Mouse (Mus musculus) heart, embryonic 11.5 days (tissue): Measurements from ENCODE around the gene Ramp2. TPM values are rescaled to one million over a fixed set of nuclear protein-coding genes. Genes with fewer than 3 reads are reported as not detected.

Source experiments
- ATAC-seq: fragments of 200-750 bp; cut with Nextera tagmentation; replicated peaks from 2 replicates; pipeline ENCODE4 v1.8.0; 2017; ENCODE audit warnings: moderate library complexity; ENCODE audit not compliant: insufficient number of reproducible peaks, low FRiP score, low TSS enrichment
- H3K27ac ChIP-seq: fragments of 300-500 bp; sonication (generic); 2 replicates; pipeline ENCODE4 v1.5.1; 2014; ENCODE audit warnings: mild to moderate bottlenecking, low read depth, low read length
- H3K27me3 ChIP-seq: fragments of 300-500 bp; sonication (generic); 2 replicates; pipeline ENCODE4 v1.6.1; 2014; ENCODE audit warnings: mild to moderate bottlenecking, low read length, mixed read lengths; ENCODE audit not compliant: control insufficient read depth, insufficient read depth
- H3K36me3 ChIP-seq: fragments of 300-500 bp; sonication (generic); 2 replicates; pipeline ENCODE4 v1.6.1; 2014; ENCODE audit warnings: mild to moderate bottlenecking, low read length, moderate library complexity, mixed read lengths; ENCODE audit not compliant: control insufficient read depth, insufficient read depth
- H3K4me1 ChIP-seq: fragments of 300-500 bp; sonication (generic); 2 replicates; pipeline ENCODE4 v1.6.1; 2014; ENCODE audit warnings: low read length; ENCODE audit not compliant: control insufficient read depth, insufficient read depth
- H3K4me2 ChIP-seq: fragments of 300-500 bp; sonication (generic); 2 replicates; pipeline ENCODE4 v1.6.1; 2014; ENCODE audit warnings: mild to moderate bottlenecking, moderate library complexity
- H3K4me3 ChIP-seq: fragments of 300-500 bp; sonication (generic); 2 replicates; pipeline ENCODE4 v1.5.1; 2014; ENCODE audit warnings: low read depth, low read length
- H3K9ac ChIP-seq: fragments of 300-500 bp; sonication (generic); 2 replicates; pipeline ENCODE4 v1.6.1; 2014; ENCODE audit warnings: mild to moderate bottlenecking, low read depth, low read length, moderate library complexity
- H3K9me3 ChIP-seq: fragments of 300-500 bp; sonication (generic); replicated peaks from 2 replicates; pipeline ENCODE4 v1.6.1; 2016; ENCODE audit warnings: low read length; ENCODE audit not compliant: control insufficient read depth
- WGBS: fragments of 180-500 bp; shearing (Covaris S2); extraction: QIAGEN DNeasy Blood & Tissue Kit; methylation state at CpG from one replicate; pipeline ENCODE4 v1.1.7; 2014; ENCODE audit not compliant: insufficient replicate concordance; 5-methylcytosine and 5-hydroxymethylcytosine counted together
- polyA plus RNA-seq: library from polyadenylated mRNA; unstranded; fragments of >200 nt; fragmentation: Nextera tagmentation; extraction: Ambion mirVana; gene quantifications from 2 replicates; pipeline ENCODE4 v1.2.1, GENCODE M21; 2014

Ramp2 gene
- polyA plus RNA-seq, 1 experiment from 2014 or later, result 232 TPM

DNA sequence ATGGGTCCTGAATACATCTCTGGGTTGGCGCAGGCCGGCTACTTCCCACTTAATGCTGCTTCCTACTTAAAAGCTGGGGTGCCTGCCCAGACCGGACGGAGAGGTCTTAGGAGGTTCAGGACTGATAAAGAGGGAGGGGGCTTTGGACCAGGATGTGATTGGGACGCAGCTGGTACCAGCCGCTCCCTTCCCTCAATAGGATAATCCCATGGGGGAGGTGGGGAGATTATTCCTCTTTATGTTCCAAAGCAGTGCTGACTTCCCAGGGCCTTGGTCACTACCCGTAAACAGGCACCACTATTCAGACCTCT is 829 bp downstream of the Ramp2 start:
- no peaks in the 10 kb centered on the region for H3K36me3 ChIP-seq
- 0 out of 2 replicates have a peak, but pooled peaks cover 3% of the 10 kb centered on the region for H3K4me1 ChIP-seq
- peak overlapping the region; percentile 62 for H3K4me3 ChIP-seq
- WGBS, result 8% methylated on average over 7 of the region's 7 CpGs
- H3K9me3 ChIP-seq, result no peaks in the 10 kb centered on the region
- peak; percentile 57 for ATAC-seq
- H3K27me3 ChIP-seq, result peaks cover 36% of the 10 kb centered on the region
- H3K9ac ChIP-seq, result peak overlapping the region; percentile 80
- H3K4me2 ChIP-seq, result peak overlapping the region; percentile 89
- peak overlapping the region; percentile 81 for H3K27ac ChIP-seq

DNA sequence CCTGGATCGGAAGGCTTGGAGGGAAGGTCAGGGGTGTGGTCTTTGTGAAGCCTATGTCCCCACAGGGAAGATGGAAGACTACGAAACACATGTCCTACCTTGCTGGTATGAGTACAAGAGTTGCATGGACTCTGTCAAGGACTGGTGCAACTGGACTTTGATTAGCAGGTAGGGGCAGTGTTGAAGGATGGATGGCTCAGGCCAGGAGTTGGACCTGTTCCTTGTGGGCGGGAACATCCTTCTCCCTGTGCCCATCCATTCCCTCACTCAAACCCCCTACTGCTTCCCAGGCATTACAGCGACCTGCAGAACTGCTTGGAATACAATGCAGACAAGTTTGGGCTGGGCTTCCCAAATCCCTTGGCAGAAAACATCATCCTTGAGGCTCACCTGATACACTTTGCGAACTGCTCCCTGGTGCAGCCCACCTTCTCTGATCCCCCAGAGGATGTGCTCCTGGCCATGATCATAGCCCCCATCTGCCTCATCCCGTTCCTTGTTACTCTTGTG is 1.7 kb downstream of the Ramp2 start:
- peak overlapping the region; percentile 81 for H3K27ac ChIP-seq

DNA sequence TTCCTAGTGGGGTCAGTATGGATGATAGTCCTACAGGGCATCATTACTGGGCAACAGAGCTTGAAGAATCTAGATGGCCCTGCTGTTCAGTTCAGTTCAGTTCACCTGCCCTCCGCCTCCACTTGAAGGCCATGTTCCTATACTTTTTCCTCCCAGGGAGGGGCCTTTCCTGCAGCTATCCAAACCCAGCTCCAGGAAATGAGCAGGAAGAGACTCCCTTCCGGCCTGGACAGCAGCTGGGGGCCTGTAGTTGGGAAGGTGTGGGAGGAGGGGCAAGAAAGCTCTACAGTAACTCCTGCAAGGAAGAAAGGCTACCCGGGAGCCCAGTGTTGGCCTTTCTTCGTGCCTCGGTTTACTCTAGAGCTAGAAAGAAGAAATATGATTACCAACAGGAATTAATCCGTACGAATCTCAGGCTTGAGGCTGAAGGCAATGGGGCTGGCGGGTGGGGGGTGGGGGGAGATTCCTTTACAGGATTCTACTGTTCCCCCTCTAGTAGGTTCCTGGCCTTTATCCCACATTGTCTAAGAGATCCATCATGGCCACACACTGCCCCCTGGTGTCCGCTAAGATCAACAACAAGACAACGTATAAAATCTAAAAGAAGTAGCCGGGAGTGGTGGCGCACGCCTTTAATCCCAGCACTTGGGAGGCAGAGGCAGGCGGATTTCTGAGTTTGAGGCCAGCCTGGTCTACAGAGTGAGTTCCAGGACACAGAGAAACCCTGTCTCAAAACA is 2.6 kb downstream of the Ramp2 start:
- Histone ChIP-seq H3K4me3 (peak overlapping the region; percentile 62), H3K27me3 (peaks cover 36% of the 10 kb centered on the region), H3K9me3 (no peaks in the 10 kb centered on the region), H3K36me3 (no peaks in the 10 kb centered on the region), H3K27ac (peak overlapping the region; percentile 81), H3K4me1 (0 out of 2 replicates have a peak, but pooled peaks cover 3% of the 10 kb centered on the region), H3K4me2 (peak overlapping the region; percentile 89), H3K9ac (no peak overlapping the region)
- ATAC-seq, result no peak
- WGBS, result 27% methylated on average over 14 of the region's 14 CpGs

More for the DNA sequence above, 1.7 kb downstream of the Ramp2 start:
- H3K9me3 ChIP-seq, result no peaks in the 10 kb centered on the region
- ATAC-seq, result no peak
- H3K4me3 ChIP-seq, result peak overlapping the region; percentile 62
- 64% methylated on average over 6 of the region's 6 CpGs for WGBS
- H3K27me3 ChIP-seq, result peaks cover 36% of the 10 kb centered on the region
- peak overlapping the region; percentile 89 for H3K4me2 ChIP-seq
- H3K9ac ChIP-seq, result peak overlapping the region; percentile 80
- no peaks in the 10 kb centered on the region for H3K36me3 ChIP-seq
- H3K4me1 ChIP-seq, result 0 out of 2 replicates have a peak, but pooled peaks cover 3% of the 10 kb centered on the region

DNA sequence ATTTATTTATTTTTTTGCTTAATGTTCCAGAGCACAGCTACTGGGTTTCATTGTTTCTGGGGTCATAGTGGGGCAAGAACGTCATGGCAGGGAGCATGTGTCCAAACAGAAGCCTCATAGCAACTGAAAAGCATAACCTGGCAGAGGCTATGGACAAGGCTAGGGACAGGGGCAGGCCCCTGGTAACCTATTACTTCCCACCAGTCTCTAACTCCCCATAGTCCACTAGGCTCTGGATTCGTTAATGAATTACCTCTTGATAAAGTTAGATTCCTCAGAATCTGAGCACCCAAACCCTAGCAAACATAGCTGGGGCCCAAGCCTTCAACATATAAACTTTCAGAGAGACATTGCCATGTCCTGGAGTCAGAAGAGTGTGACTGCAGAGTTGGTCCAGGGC is 5.2 kb downstream of the Ramp2 start:
- 75% methylated on average over 2 of the region's 2 CpGs for WGBS
- Histone ChIP-seq H3K27ac (no peak overlapping the region), H3K36me3 (no peaks in the 10 kb centered on the region)

DNA sequence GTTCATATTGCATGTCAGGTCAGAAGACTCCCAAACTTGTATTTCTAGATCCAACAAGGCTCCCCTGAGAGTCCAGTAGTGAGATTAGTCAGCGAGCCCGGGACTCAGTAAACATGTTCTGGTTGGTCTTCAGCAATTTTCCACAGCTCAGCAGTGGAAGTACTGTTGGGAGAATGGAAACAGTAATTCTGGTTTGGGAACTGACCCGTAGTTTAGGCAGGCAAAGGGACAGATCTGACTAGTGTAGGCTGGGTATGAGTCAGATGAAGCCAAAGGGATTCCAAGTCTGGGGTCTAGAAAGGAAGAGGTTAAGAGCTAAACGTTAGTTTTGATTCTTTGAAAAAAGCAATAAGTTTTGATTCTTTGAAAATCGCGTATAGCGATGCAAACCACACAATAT is 7.1 kb downstream of the Ramp2 start:
- Histone ChIP-seq H3K36me3 (peaks cover 5% of the 10 kb centered on the region; the same call in 1 of the 2 replicates), H3K4me2 (peak overlapping the region; percentile 71), H3K4me3 (peak overlapping the region; percentile 95), H3K4me1 (peaks cover 16% of the 10 kb centered on the region), H3K9me3 (no peaks in the 10 kb centered on the region), H3K27ac (peak overlapping the region; percentile 95), H3K27me3 (peaks cover 5% of the 10 kb centered on the region; the same call in 1 of the 2 replicates), H3K9ac (peak overlapping the region; percentile 99)
- 8% methylated on average over 7 of the region's 7 CpGs for WGBS
- no peak for ATAC-seq

More for the DNA sequence above, 5.2 kb downstream of the Ramp2 start:
- Histone ChIP-seq H3K4me2 (no peak overlapping the region), H3K9ac (no peak overlapping the region), H3K27me3 (peaks cover 23% of the 10 kb centered on the region), H3K4me1 (peaks cover 13% of the 10 kb centered on the region), H3K9me3 (no peaks in the 10 kb centered on the region), H3K4me3 (no peak overlapping the region)
- no peak for ATAC-seq

DNA sequence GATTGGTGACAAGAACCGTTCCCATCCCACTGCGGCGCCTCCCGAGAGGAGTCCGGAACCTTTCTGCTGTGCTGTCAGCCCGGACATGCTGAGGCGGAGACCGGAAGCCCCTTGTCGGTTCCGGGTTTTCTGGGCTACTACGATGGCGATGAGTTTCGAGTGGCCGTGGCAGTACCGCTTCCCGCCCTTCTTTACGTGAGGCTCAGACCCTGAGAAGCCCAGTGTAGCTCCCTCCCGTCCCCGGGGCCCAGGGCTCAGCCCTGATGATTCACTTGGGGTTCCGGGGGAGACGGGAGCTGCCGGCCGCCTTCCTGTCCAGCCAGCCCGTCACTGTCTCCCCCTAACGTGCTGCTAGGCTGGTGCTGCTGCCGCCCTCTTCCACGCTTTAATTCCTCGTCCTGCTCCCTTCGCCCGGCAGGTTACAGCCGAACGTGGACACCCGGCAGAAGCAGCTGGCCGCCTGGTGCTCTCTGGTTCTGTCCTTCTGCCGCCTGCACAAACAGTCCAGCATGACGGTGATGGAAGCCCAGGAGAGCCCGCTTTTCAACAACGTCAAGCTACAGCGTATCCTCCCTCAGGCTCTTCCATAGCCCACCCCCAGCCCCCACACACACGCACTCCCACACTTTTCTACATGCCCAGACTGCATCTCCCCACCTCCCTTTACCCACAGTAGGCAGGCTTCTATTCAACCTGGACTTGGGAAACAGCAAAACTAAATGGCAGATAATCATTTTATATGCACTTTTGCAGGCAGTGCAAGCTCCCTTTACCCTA is 8.0 kb downstream of the Ramp2 start, which contains the start of gene Vps25:
Gene Vps25 (plus strand): TSS at position 95 of the 777 bp plus-strand sequence.
- Histone ChIP-seq H3K36me3 (peaks cover 5% of the 10 kb centered on the region; the same call in 1 of the 2 replicates), H3K9me3 (no peaks in the 10 kb centered on the region), H3K4me3 (peak within 1 kb of the TSS; percentile 95), H3K4me1 (peaks cover 24% of the 10 kb centered on the region), H3K4me2 (peak within 1 kb of the TSS; percentile 71), H3K9ac (peak within 1 kb of the TSS; percentile 99), H3K27me3 (no peaks in the 10 kb centered on the region), H3K27ac (peak within 1 kb of the TSS; percentile 95)
- under 1% methylated on average over 40 of the region's 40 CpGs for WGBS
- peak; percentile 68 for ATAC-seq

DNA sequence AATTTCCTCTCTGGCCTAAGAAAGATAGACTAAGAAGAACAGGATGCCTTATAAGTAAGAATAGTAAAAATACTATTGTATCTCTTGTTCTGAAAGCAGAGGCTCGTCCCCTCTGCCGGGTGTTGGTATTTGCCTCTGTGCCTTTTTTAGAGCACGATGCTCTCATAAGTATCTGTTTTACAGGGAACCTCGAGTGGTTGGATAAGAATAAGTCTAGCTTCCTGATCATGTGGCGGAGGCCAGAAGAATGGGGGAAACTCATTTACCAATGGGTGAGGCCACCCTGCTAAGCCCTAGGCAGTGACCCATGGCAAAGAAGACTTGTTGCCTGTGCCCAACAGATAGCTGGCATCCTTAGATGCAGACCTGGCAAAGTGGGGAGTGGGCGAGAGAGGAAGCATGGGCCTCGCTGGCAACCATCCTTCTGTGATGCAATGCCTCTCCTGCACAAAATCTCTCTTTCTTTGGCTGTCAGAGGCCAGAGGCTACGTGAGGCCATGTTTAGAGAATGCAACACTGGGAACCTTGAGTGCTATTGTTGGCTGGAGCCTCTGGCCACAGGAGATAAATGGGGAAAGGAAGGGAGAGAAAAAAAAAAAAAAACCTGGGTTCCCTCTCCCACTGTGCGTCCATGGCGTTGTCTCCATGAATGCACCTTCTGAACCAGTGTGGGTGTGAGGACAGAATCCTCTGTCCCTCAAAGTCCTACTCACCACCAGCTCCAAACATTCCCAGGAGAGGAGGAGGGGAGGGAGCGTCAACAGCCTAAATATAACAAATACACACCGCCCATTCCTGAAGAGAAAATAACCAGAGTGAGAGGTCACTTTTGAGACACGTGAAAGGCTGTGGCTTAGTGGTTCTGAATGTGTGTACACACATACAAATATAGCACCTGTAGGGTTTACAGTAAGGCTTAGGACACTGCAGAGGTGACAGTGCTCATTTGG is 10.3 kb downstream of the Ramp2 start:
- peaks cover 5% of the 10 kb centered on the region; the same call in 1 of the 2 replicates for H3K36me3 ChIP-seq
- H3K9me3 ChIP-seq, result no peaks in the 10 kb centered on the region
- H3K27ac ChIP-seq, result peak overlapping the region; percentile 57
- H3K9ac ChIP-seq, result no peak overlapping the region
- 0 out of 2 replicates have a peak overlapping the region, but pooled peaks have one; percentile 1 for H3K4me2 ChIP-seq
- no peak overlapping the region for H3K4me3 ChIP-seq
- no peak for ATAC-seq
- 68% methylated on average over 13 of the region's 13 CpGs for WGBS
- peaks cover 40% of the 10 kb centered on the region for H3K4me1 ChIP-seq
- no peaks in the 10 kb centered on the region for H3K27me3 ChIP-seq
